Mouse (Mus musculus) right cerebral cortex, postnatal 4 days (tissue): ENCODE measurements at regions not wholly inside any gene's neighbourhood (a gene's known extent, or its start where the extent isn't known, plus 50 kb on each side); places are given as distances from the start of the nearest gene placed in this dataset.
A peak's percentile ranks its signal among the peaks of the same experiment; 100 is the strongest.
"Not testable (repeated sequence)": the region's sequence is repeated elsewhere in the genome, so short reads cannot be mapped to it uniquely, and the experiment has no call there.

Experiments
- DNase-seq: peaks from one replicate; pipeline ENCODE4 v3.0.0-alpha.2; 2022

- no peak for DNase-seq
Measured at GRCm38 (mm10) chr4:143055371-143055770, 157.4 kb downstream of the Prdm2 start.

GRCm38 (mm10) chr4:143053029-143053428, 159.8 kb downstream of the Prdm2 start:
- DNase-seq, result no peak

GRCm38 (mm10) chr4:143051205-143051604, 161.6 kb downstream of the Prdm2 start:
- no peak for DNase-seq

GRCm38 (mm10) chr4:143045245-143045644, 167.6 kb downstream of the Prdm2 start:
- DNase-seq, result no peak

- DNase-seq, result no peak
Measured at GRCm38 (mm10) chr4:143042806-143043205, 170.0 kb downstream of the Prdm2 start.

GRCm38 (mm10) chr4:143038626-143039025, 174.2 kb downstream of the Prdm2 start:
- no peak for DNase-seq

GRCm38 (mm10) chr4:143036704-143037103, 176.1 kb downstream of the Prdm2 start:
- DNase-seq, result no peak

GRCm38 (mm10) chr4:143035089-143035488, 177.7 kb downstream of the Prdm2 start:
- DNase-seq, result not testable (repeated sequence)

GRCm38 (mm10) chr4:143034324-143034723, 178.5 kb downstream of the Prdm2 start:
- not testable (repeated sequence) for DNase-seq

GRCm38 (mm10) chr4:143029813-143030212, 183.0 kb downstream of the Prdm2 start:
- DNase-seq, result not testable (repeated sequence)

GRCm38 (mm10) chr4:143027292-143027691, 185.5 kb downstream of the Prdm2 start:
- DNase-seq, result peak; percentile 68

GRCm38 (mm10) chr4:143021242-143021881, 191.4 kb downstream of the Prdm2 start:
- peak; percentile 86 for DNase-seq

- no peak for DNase-seq
Measured at GRCm38 (mm10) chr4:143020658-143021057, 192.1 kb downstream of the Prdm2 start.

- DNase-seq, result no peak
Measured at GRCm38 (mm10) chr4:143012900-143013299, 199.9 kb downstream of the Prdm2 start.

- no peak for DNase-seq
Measured at GRCm38 (mm10) chr4:143001961-143002360, 210.8 kb downstream of the Prdm2 start.

GRCm38 (mm10) chr4:143001486-143001885, 211.3 kb downstream of the Prdm2 start:
- DNase-seq, result no peak

GRCm38 (mm10) chr4:142996406-142996805, 216.4 kb downstream of the Prdm2 start:
- DNase-seq, result no peak

- no peak for DNase-seq
Measured at GRCm38 (mm10) chr4:142991401-142991800, 221.4 kb downstream of the Prdm2 start.

GRCm38 (mm10) chr4:142989175-142989574, 223.6 kb downstream of the Prdm2 start:
- no peak for DNase-seq

- no peak for DNase-seq
Measured at GRCm38 (mm10) chr4:142983295-142983624, 229.5 kb downstream of the Prdm2 start.

GRCm38 (mm10) chr4:142982585-142983294, 230.1 kb downstream of the Prdm2 start:
- no peak for DNase-seq

GRCm38 (mm10) chr4:142975620-142976019, 237.2 kb downstream of the Prdm2 start:
- DNase-seq, result no peak

- no peak for DNase-seq
Measured at GRCm38 (mm10) chr4:142970040-142970439, 242.8 kb downstream of the Prdm2 start.

- DNase-seq, result no peak
Measured at GRCm38 (mm10) chr4:142967604-142968003, 245.2 kb downstream of the Prdm2 start.
